Mouse (Mus musculus): Measurements from ENCODE around the gene Gpc6.

GRCm38 (mm10) chr14:117951686-117952085, 1026.6 kb downstream of the Gpc6 start:
- TF ChIP-seq CTCF (IDR thresholded peaks at IDR 0.05; ENCODE audit: low read depth, low read length) (no peak), POLR2A (IDR thresholded peaks at IDR 0.05; ENCODE audit: borderline replicate concordance, low read depth, low read length) (no peak)

Data from bone marrow macrophage, adult 2 months (primary cell).